Mouse (Mus musculus): ENCODE data around the gene Bbs7. TPM values are rescaled to one million over a fixed set of nuclear protein-coding genes. Genes with fewer than 3 reads are reported as not detected.
"Not testable (repeated sequence)": the region's sequence is repeated elsewhere in the genome, so short reads cannot be mapped to it uniquely, and the experiment has no call there.

Gene Bbs7
- 22.3 and 24.9 TPM in 2 replicates for polyA plus RNA-seq (2015; fragmentation: Nextera tagmentation; extraction: Ambion mirVana)

DNA sequence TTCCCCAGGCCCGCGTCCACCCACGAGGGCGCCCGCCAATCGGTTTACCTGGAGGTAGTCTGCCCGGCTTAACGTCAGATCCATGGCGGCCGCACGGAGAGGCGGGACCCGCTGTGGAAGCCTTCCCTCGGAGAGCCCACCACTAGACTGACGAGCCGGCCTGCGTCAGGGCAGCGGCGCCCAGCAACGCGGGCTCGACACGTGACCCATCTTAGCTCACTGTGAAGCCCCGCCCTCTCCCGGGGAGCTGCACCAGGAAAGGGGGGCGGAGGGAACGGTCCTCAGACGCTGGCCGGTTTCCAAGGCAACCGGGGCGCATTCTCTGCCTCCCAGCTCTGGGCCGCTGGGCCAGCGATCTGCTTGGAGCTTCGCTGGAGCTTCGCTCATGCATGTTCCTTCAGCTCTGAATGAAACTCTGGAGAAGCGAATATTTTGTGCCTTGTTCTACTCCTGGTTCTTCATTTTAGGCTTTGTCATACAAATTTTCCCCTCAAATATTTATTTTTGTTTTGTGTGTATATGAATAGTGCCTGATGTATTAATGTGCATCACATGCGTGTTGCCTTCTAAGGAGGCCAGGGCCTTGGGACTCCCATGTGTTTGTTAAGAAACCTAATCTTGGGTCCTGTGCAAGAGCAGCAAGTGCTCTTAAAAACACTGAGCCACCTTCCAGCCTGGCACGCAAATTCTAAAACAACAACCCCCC is at the start of gene Bbs7:
Gene Bbs7 (minus strand): TSS at position 276 of the 706 bp plus-strand sequence.
- Histone ChIP-seq H3K9ac (peak within 1 kb of the TSS; percentile 76), H3K4me3 (peak within 1 kb of the TSS; percentile 78), H3K27ac (peak within 1 kb of the TSS; percentile 83), H3K4me2 (peak within 1 kb of the TSS; percentile 58), H3K9me3 (no peaks in the 10 kb centered on the region), H3K27me3 (replicated peaks) (no peaks in the 10 kb centered on the region), H3K36me3 (replicated peaks) (no peaks in the 10 kb centered on the region), H3K4me1 (peaks cover 11% of the 10 kb centered on the region)
- ATAC-seq (replicated peaks): peak; percentile 100
- 3% methylated on average over 38 of the region's 38 CpGs for WGBS

DNA sequence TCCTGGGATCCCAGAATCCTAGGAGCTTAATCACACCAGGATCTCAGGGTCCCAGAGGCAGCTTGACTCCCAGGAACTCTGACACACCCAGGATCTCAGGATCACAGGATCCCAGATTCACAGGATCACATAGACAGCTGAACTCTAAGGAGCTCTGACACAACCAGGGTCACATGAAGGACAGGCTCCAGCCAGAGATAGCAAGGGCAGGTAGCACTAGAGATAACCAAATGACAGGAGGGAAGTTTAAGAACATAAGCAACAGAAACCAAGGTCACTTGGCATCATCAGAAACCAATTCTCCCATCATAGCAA is 31.9 kb upstream of the Bbs7 start:
- H3K27ac ChIP-seq; H3K27me3 ChIP-seq (replicated peaks); H3K36me3 ChIP-seq (replicated peaks); H3K9me3 ChIP-seq; H3K4me2 ChIP-seq; ATAC-seq (replicated peaks); H3K9ac ChIP-seq; H3K4me1 ChIP-seq; H3K4me3 ChIP-seq: not testable (repeated sequence)

GRCm38 (mm10) chr3:36644554-36645244 is 31.4 kb upstream of the Bbs7 start:
- no peak overlapping the region for H3K4me2 ChIP-seq
- no peak overlapping the region for H3K27ac ChIP-seq
- ATAC-seq (replicated peaks): no peak
- no peak overlapping the region for H3K4me3 ChIP-seq
- H3K9ac ChIP-seq: no peak overlapping the region
- no peaks in the 10 kb centered on the region for H3K9me3 ChIP-seq
- 87% methylated on average over 3 of the region's 3 CpGs for WGBS
- no peaks in the 10 kb centered on the region for H3K4me1 ChIP-seq
- no peaks in the 10 kb centered on the region for H3K27me3 ChIP-seq (replicated peaks)
- no peaks in the 10 kb centered on the region for H3K36me3 ChIP-seq (replicated peaks)

- Histone ChIP-seq H3K9ac (no peak overlapping the region), H3K27ac (no peak overlapping the region), H3K4me3 (no peak overlapping the region), H3K4me1 (no peaks in the 10 kb centered on the region), H3K36me3 (replicated peaks) (no peaks in the 10 kb centered on the region), H3K27me3 (replicated peaks) (no peaks in the 10 kb centered on the region), H3K9me3 (no peaks in the 10 kb centered on the region), H3K4me2 (no peak overlapping the region)
- 85% methylated on average over 3 of the region's 3 CpGs for WGBS
- ATAC-seq (replicated peaks): no peak
These were observed 30.1 kb upstream of the Bbs7 start for GRCm38 (mm10) chr3:36643354-36643753.

- Histone ChIP-seq H3K9me3 (no peaks in the 10 kb centered on the region), H3K4me1 (no peaks in the 10 kb centered on the region), H3K9ac (no peak overlapping the region), H3K36me3 (replicated peaks) (no peaks in the 10 kb centered on the region), H3K4me3 (no peak overlapping the region), H3K27me3 (replicated peaks) (no peaks in the 10 kb centered on the region), H3K4me2 (no peak overlapping the region), H3K27ac (no peak overlapping the region)
- 75% methylated on average over 13 of the region's 13 CpGs for WGBS
- ATAC-seq (replicated peaks): no peak
These were observed 29.5 kb upstream of the Bbs7 start for GRCm38 (mm10) chr3:36642736-36643135.

GRCm38 (mm10) chr3:36640787-36641186 is 27.5 kb upstream of the Bbs7 start:
- no peak overlapping the region for H3K27ac ChIP-seq
- no peak overlapping the region for H3K4me2 ChIP-seq

GRCm38 (mm10) chr3:36635449-36635848 is 22.2 kb upstream of the Bbs7 start:
- Histone ChIP-seq H3K36me3 (replicated peaks) (no peaks in the 10 kb centered on the region), H3K27ac (no peak overlapping the region), H3K4me1 (no peaks in the 10 kb centered on the region), H3K9ac (no peak overlapping the region), H3K4me3 (no peak overlapping the region), H3K9me3 (no peaks in the 10 kb centered on the region), H3K27me3 (replicated peaks) (no peaks in the 10 kb centered on the region), H3K4me2 (no peak overlapping the region)
- WGBS: 23% methylated on average over 4 of the region's 4 CpGs
- peak; percentile 78 for ATAC-seq (replicated peaks)

More at GRCm38 (mm10) chr3:36640787-36641186, 27.5 kb upstream of the Bbs7 start:
- H3K9ac ChIP-seq: no peak overlapping the region
- no peak overlapping the region for H3K4me3 ChIP-seq
- no peaks in the 10 kb centered on the region for H3K4me1 ChIP-seq
- no peaks in the 10 kb centered on the region for H3K9me3 ChIP-seq
- H3K27me3 ChIP-seq (replicated peaks): no peaks in the 10 kb centered on the region
- ATAC-seq (replicated peaks): no peak
- WGBS: 68% methylated on average over 2 of the region's 2 CpGs
- no peaks in the 10 kb centered on the region for H3K36me3 ChIP-seq (replicated peaks)

- ATAC-seq (replicated peaks): no peak
- WGBS: 89% methylated on average over 2 of the region's 2 CpGs
- Histone ChIP-seq H3K4me3 (no peak overlapping the region), H3K27ac (no peak overlapping the region), H3K9me3 (no peaks in the 10 kb centered on the region), H3K9ac (no peak overlapping the region), H3K4me1 (no peaks in the 10 kb centered on the region), H3K27me3 (replicated peaks) (no peaks in the 10 kb centered on the region), H3K4me2 (no peak overlapping the region), H3K36me3 (replicated peaks) (no peaks in the 10 kb centered on the region)
These were observed 13.5 kb upstream of the Bbs7 start for GRCm38 (mm10) chr3:36626803-36627202.

DNA sequence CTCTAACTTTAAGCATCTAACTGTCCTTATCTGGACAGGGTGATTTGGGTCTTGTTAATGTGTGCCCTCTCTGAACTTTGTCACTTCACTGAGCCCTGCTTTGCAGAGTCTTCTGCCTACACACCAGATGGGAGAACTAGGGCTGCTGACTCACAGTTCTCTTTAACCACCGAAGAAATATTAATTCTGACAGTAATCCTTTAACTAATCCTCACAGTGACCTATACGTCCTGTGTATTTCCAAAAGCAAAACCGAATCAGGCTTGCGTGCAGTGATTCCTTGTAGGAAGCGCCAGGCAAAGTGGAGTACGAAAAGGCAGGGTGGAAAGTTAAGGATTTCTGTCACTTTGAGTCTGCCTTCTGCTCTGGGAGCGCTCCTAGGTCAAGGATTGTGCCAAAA is 4.9 kb upstream of the Bbs7 start:
- Histone ChIP-seq H3K36me3 (replicated peaks) (no peaks in the 10 kb centered on the region), H3K27ac (no peak overlapping the region), H3K4me1 (peaks cover 6% of the 10 kb centered on the region), H3K4me2 (no peak overlapping the region), H3K9me3 (no peaks in the 10 kb centered on the region), H3K4me3 (no peak overlapping the region), H3K9ac (no peak overlapping the region), H3K27me3 (replicated peaks) (no peaks in the 10 kb centered on the region)
- ATAC-seq (replicated peaks): no peak
- WGBS: 59% methylated on average over 7 of the region's 7 CpGs

DNA sequence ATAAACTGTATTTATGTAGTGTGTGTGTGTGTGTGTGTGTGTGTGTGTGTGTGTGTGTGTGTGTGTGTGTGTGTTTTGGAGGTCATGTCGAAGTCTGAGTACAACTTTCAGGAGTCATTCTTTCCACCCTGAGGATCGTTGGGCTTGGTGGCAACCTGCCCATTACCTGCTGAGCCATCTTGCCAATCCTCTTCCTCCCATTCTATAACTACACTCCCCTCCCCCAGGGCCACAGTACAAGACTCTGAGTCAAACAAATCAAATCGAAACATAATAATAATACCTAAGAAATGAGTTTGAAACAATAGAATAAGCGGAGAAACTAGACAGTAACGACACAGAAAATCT is 605 bp upstream of the Bbs7 start:
- Histone ChIP-seq H3K9me3 (no peaks in the 10 kb centered on the region), H3K4me2 (peak overlapping the region; percentile 58), H3K36me3 (replicated peaks) (no peaks in the 10 kb centered on the region), H3K4me1 (peaks cover 11% of the 10 kb centered on the region), H3K4me3 (0 out of 2 replicates have a peak overlapping the region, but pooled peaks have one; percentile 78), H3K27ac (no peak overlapping the region), H3K9ac (no peak overlapping the region), H3K27me3 (replicated peaks) (no peaks in the 10 kb centered on the region)
- 78% methylated on average over 5 of the region's 5 CpGs for WGBS
- ATAC-seq (replicated peaks): no peak

- peak overlapping the region; percentile 78 for H3K4me3 ChIP-seq
- H3K36me3 ChIP-seq (replicated peaks): no peaks in the 10 kb centered on the region
- H3K4me1 ChIP-seq: peaks cover 11% of the 10 kb centered on the region
- H3K27me3 ChIP-seq (replicated peaks): no peaks in the 10 kb centered on the region
- no peaks in the 10 kb centered on the region for H3K9me3 ChIP-seq
- H3K4me2 ChIP-seq: peak overlapping the region; percentile 58
- under 1% methylated on average over 6 of the region's 6 CpGs for WGBS
- peak overlapping the region; percentile 83 for H3K27ac ChIP-seq
- peak; percentile 62 for ATAC-seq (replicated peaks)
- H3K9ac ChIP-seq: peak overlapping the region; percentile 76
These were observed 590 bp downstream of the Bbs7 start for GRCm38 (mm10) chr3:36612687-36613086.

GRCm38 (mm10) chr3:36605894-36606783 is 7.1 kb downstream of the Bbs7 start:
- Histone ChIP-seq H3K27ac (no peak overlapping the region), H3K27me3 (replicated peaks) (no peaks in the 10 kb centered on the region), H3K9ac (no peak overlapping the region), H3K36me3 (replicated peaks) (no peaks in the 10 kb centered on the region), H3K4me1 (no peaks in the 10 kb centered on the region), H3K4me3 (no peak overlapping the region), H3K4me2 (no peak overlapping the region), H3K9me3 (no peaks in the 10 kb centered on the region)
- ATAC-seq (replicated peaks): no peak
- WGBS: 81% methylated on average over 7 of the region's 7 CpGs

Measured in midbrain, embryonic 15.5 days (tissue).